Mouse (Mus musculus) cerebellum, postnatal 25 days (tissue): ENCODE results near the gene Ifngr1.

Source experiments
- DNase-seq, 2 experiments: peaks; one replicate each; pipeline ENCODE4 v3.0.0; 2021; ENCODE audit warnings: mixed read lengths in 2 of 2

The Ifngr1 gene

GRCm38 (mm10) chr10:19591641-19592441, at the start of gene Ifngr1:
Ifngr1 (plus strand) TSS chr10:19591949.
- DNase-seq: peak; percentile 97 to 99

- DNase-seq: no peak
Measured at GRCm38 (mm10) chr10:19546825-19547224, 44.9 kb upstream of the Ifngr1 start.

GRCm38 (mm10) chr10:19548016-19548415, 43.7 kb upstream of the Ifngr1 start:
- no peak for DNase-seq

GRCm38 (mm10) chr10:19548491-19548890, 43.3 kb upstream of the Ifngr1 start:
- no peak for DNase-seq

- DNase-seq: no peak
Measured at GRCm38 (mm10) chr10:19551585-19551984, 40.2 kb upstream of the Ifngr1 start.

GRCm38 (mm10) chr10:19553857-19554256, 37.9 kb upstream of the Ifngr1 start:
- DNase-seq: no peak

- DNase-seq: no peak
Measured at GRCm38 (mm10) chr10:19557696-19558095, 34.1 kb upstream of the Ifngr1 start.

- DNase-seq: no peak
Measured at GRCm38 (mm10) chr10:19559565-19560165, 32.1 kb upstream of the Ifngr1 start.

GRCm38 (mm10) chr10:19562598-19562997, 29.2 kb upstream of the Ifngr1 start:
- DNase-seq: no peak

- DNase-seq: no peak
Measured at GRCm38 (mm10) chr10:19563443-19563861, 28.3 kb upstream of the Ifngr1 start.

- no peak for DNase-seq
Measured at GRCm38 (mm10) chr10:19567481-19567880, 24.3 kb upstream of the Ifngr1 start.

- no peak for DNase-seq
Measured at GRCm38 (mm10) chr10:19570288-19570687, 21.5 kb upstream of the Ifngr1 start.

GRCm38 (mm10) chr10:19570716-19571115, 21.0 kb upstream of the Ifngr1 start:
- no peak for DNase-seq

GRCm38 (mm10) chr10:19577571-19577970, 14.2 kb upstream of the Ifngr1 start:
- no peak for DNase-seq

- DNase-seq: no peak
Measured at GRCm38 (mm10) chr10:19578001-19578400, 13.7 kb upstream of the Ifngr1 start.

GRCm38 (mm10) chr10:19578409-19578986, 13.3 kb upstream of the Ifngr1 start:
- DNase-seq: peak; percentile 42 to 67

GRCm38 (mm10) chr10:19580660-19581059, 11.1 kb upstream of the Ifngr1 start:
- DNase-seq: no peak

- no peak for DNase-seq
Measured at GRCm38 (mm10) chr10:19581844-19582582, 9.7 kb upstream of the Ifngr1 start.

GRCm38 (mm10) chr10:19582806-19583430, 8.8 kb upstream of the Ifngr1 start:
- DNase-seq: no peak

- DNase-seq: no peak
Measured at GRCm38 (mm10) chr10:19584064-19584463, 7.7 kb upstream of the Ifngr1 start.

GRCm38 (mm10) chr10:19584846-19585245, 6.9 kb upstream of the Ifngr1 start:
- no peak for DNase-seq

- no peak for DNase-seq
Measured at GRCm38 (mm10) chr10:19585860-19586259, 5.9 kb upstream of the Ifngr1 start.

GRCm38 (mm10) chr10:19587281-19587680, 4.5 kb upstream of the Ifngr1 start:
- no peak for DNase-seq
